Mouse (Mus musculus) intestine, embryonic 14.5 days (tissue): ENCODE results near the gene Chrdl1. TPM values are rescaled to one million over a fixed set of nuclear protein-coding genes. Genes with fewer than 3 reads are reported as not detected.

Source experiments
- ATAC-seq: fragments of 200-750 bp; cut with Nextera tagmentation; replicated peaks from 2 replicates; pipeline ENCODE4 v1.8.0; 2017; ENCODE audit warnings: low read depth, moderate number of reproducible peaks, moderate TSS enrichment, moderate library complexity; ENCODE audit not compliant: low FRiP score, low TSS enrichment
- DNase-seq: peaks from one replicate; pipeline ENCODE4 v3.0.0-alpha.2; 2018; ENCODE audit warnings: low spot score
- H3K27ac ChIP-seq: fragments of 300-500 bp; sonication (generic); 2 replicates; pipeline ENCODE4 v1.5.1; 2014; ENCODE audit warnings: low read depth, mild to moderate bottlenecking, control low read depth
- H3K27me3 ChIP-seq: fragments of 300-500 bp; sonication (generic); replicated peaks from 2 replicates; pipeline ENCODE4 v1.6.1; 2014; ENCODE audit warnings: low read length, control low read depth; ENCODE audit not compliant: control insufficient read depth, insufficient read depth
- H3K36me3 ChIP-seq: fragments of 300-500 bp; sonication (generic); 2 replicates; pipeline ENCODE4 v1.6.1; 2014; ENCODE audit warnings: low read length, control low read depth; ENCODE audit not compliant: control insufficient read depth, insufficient read depth
- H3K4me1 ChIP-seq: fragments of 300-500 bp; sonication (generic); replicated peaks from 2 replicates; pipeline ENCODE4 v1.6.1; 2014; ENCODE audit warnings: low read length, control low read depth, mixed read lengths; ENCODE audit not compliant: control insufficient read depth, insufficient read depth
- H3K4me2 ChIP-seq: fragments of 300-500 bp; sonication (generic); 2 replicates; pipeline ENCODE4 v1.6.1; 2014; ENCODE audit warnings: low read length
- H3K4me3 ChIP-seq: fragments of 300-500 bp; sonication (generic); 2 replicates; pipeline ENCODE4 v1.5.1; 2014; ENCODE audit warnings: low read depth, low read length, control low read depth, mixed read lengths
- H3K9ac ChIP-seq: fragments of 300-500 bp; sonication (generic); 2 replicates; pipeline ENCODE4 v1.6.1; 2014; ENCODE audit warnings: mild to moderate bottlenecking, low read length
- H3K9me3 ChIP-seq: fragments of 300-500 bp; sonication (generic); 2 replicates; pipeline ENCODE4 v1.6.1; 2016; ENCODE audit warnings: low read length, control low read depth; ENCODE audit not compliant: control insufficient read depth
- WGBS: fragments of 180-500 bp; shearing (Covaris S2); extraction: QIAGEN DNeasy Blood & Tissue Kit; methylation state at CpG from one replicate; pipeline ENCODE4 v1.1.7; 2014; 5-methylcytosine and 5-hydroxymethylcytosine counted together
- polyA plus RNA-seq: library from polyadenylated mRNA; unstranded; fragments of >200 nt; fragmentation: Nextera tagmentation; extraction: Ambion mirVana; gene quantifications from 2 replicates; pipeline ENCODE4 v1.2.1, GENCODE M21; 2014

The Chrdl1 gene
- polyA plus RNA-seq, 1 experiment from 2014 or later = 12.8 TPM

DNA sequence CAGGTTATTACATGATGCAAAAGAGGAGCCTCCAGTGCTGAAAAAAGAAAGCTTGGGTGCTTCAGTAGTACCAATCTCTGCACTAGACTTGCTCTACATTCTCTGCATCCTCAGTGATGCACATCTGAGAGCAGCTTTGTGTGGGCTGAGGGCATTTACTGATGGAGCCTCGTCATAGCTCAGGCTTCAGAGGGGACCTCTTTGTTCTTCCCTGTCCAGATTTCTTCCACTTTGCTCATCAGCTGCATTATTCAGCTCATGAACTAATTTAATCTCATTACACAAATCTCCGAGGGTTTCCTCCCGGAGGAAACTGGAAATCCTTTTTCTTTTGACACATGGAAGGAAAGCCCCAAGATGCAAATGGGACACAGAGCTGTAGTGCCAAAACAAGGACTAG, 56.5 kb downstream of the Chrdl1 start:
- Histone ChIP-seq H3K4me2 (no peak overlapping the region), H3K27ac (no peak overlapping the region), H3K9me3 (no peaks in the 10 kb centered on the region), H3K9ac (no peak overlapping the region), H3K4me3 (no peak overlapping the region), H3K27me3 (0 out of 2 replicates have a peak, but pooled peaks cover 11% of the 10 kb centered on the region), H3K36me3 (no peaks in the 10 kb centered on the region), H3K4me1 (no peaks in the 10 kb centered on the region)
- DNase-seq (no peak), ATAC-seq (no peak)
- WGBS = 75% methylated on average over 3 of the region's 3 CpGs

DNA sequence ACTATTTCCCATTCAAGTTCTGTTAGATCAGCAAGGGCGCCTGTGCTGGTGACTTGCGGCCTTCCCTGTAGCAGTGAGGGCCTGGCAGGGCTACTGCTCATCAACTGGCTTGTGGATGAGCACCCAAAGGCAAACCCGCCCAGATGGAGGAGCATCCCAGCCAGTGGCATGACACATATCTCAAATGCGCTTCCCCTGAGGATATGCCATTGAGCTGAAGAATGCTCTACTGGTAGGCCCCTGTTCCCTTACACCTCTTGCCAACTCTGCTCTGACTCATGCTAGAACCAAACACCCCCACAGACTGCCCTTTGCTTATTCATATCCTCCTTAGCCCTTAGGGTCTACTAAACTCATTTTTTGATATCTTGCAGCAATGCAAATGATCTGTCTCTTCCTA, 57.4 kb downstream of the Chrdl1 start:
- 97% methylated on average over 4 of the region's 4 CpGs for WGBS
- Histone ChIP-seq H3K4me1 (no peaks in the 10 kb centered on the region), H3K4me2 (no peak overlapping the region), H3K36me3 (no peaks in the 10 kb centered on the region), H3K4me3 (no peak overlapping the region), H3K9me3 (no peaks in the 10 kb centered on the region), H3K27me3 (0 out of 2 replicates have a peak, but pooled peaks cover 11% of the 10 kb centered on the region), H3K27ac (no peak overlapping the region), H3K9ac (no peak overlapping the region)
- no peak for DNase-seq
- ATAC-seq = no peak

DNA sequence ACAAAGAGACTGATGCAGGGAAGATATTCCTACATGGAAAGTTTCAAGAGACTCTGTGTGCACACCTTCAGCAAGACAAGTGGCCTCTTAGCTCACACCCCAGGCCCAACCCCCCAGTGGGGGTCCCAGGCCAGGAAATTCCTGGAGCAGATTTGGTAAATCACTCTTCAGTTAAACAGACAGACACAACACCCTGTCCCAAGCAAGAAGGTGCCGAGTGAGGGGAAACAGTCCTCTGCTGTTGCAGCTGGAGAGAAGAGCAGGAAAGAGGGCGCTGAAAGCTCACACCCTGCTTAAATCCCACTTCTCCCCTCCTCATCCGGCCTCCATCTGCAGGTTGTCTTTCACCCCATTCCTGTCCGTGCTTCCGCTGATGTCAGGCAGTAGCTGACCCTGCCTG, 58.2 kb downstream of the Chrdl1 start:
- H3K4me3 ChIP-seq = no peak overlapping the region
- H3K27ac ChIP-seq = no peak overlapping the region
- 0 out of 2 replicates have a peak, but pooled peaks cover 9% of the 10 kb centered on the region for H3K27me3 ChIP-seq
- no peak overlapping the region for H3K4me2 ChIP-seq
- 43% methylated on average over 5 of the region's 5 CpGs for WGBS
- H3K4me1 ChIP-seq = no peaks in the 10 kb centered on the region
- H3K36me3 ChIP-seq = no peaks in the 10 kb centered on the region
- DNase-seq (no peak), ATAC-seq (no peak)
- H3K9me3 ChIP-seq = no peaks in the 10 kb centered on the region
- H3K9ac ChIP-seq = no peak overlapping the region

DNA sequence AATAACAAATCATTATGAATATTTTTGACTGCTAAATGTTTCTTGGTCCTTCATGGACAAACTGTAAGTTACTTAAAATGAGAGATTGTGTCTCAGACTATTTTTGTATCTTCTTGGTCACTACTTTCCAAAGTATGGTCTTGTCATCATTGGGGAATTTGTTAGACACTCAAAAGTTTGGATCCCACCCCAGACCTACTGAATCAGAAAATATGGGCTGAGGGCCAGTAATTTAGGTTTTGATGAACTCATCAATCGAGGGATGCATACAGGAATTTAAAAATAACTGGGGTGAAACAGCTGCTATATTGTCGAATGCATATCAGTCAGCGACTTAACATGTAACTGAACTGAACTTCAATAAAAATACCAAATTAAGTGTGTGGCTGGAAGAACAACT, 80.9 kb downstream of the Chrdl1 start:
- ATAC-seq = no peak
- Histone ChIP-seq H3K27me3 (no peaks in the 10 kb centered on the region), H3K9ac (no peak overlapping the region), H3K4me1 (no peaks in the 10 kb centered on the region), H3K4me3 (no peak overlapping the region), H3K27ac (no peak overlapping the region), H3K4me2 (no peak overlapping the region), H3K36me3 (no peaks in the 10 kb centered on the region), H3K9me3 (no peaks in the 10 kb centered on the region)
- 78% methylated on average over 3 of the region's 3 CpGs for WGBS
- no peak for DNase-seq

DNA sequence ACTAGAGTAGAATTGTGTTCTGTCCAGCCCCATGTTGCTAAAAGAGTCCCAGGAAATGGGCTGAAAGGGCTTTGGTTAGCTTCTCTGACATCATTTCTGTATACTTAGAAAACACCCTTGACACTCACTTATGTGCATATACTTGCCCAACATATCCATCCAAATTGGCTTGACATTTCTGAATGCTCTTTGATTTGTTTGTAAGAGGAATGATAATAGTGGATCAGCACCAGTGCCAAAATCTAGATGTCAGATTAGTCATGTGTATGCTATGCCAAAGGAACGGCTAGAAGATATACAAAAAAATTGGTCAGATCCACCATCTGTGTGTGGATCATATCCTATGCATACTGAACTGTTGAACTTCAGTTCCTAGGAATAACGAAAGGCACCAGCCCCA, 99.3 kb downstream of the Chrdl1 start:
- no peaks in the 10 kb centered on the region for H3K36me3 ChIP-seq
- no peak overlapping the region for H3K4me2 ChIP-seq
- H3K27ac ChIP-seq = no peak overlapping the region
- DNase-seq (no peak), ATAC-seq (no peak)
- H3K4me1 ChIP-seq = no peaks in the 10 kb centered on the region
- 79% methylated on average over 2 of the region's 2 CpGs for WGBS
- no peaks in the 10 kb centered on the region for H3K9me3 ChIP-seq
- no peaks in the 10 kb centered on the region; the same call in 1 of the 2 replicates for H3K27me3 ChIP-seq
- H3K9ac ChIP-seq = no peak overlapping the region
- no peak overlapping the region for H3K4me3 ChIP-seq

DNA sequence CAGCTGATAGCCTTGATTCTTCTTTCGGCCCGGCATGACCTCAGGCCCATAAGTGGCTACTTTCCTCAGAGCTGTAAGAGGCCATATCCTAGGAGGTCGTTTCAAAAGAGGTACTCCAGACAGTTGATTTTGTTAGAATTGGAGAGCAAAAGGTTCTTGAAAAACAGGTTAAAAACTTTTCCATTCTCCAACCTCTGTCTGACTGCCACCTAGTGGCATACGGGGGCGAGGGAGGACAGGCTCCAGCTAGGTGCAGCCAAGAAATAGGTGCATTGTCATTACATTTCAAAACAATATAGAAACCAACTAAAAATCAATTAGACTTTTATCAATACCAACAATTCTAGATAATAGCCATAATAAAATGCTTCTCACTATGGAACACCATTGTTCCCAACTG, 118.9 kb downstream of the Chrdl1 start:
- no peaks in the 10 kb centered on the region for H3K4me1 ChIP-seq
- no peak overlapping the region for H3K27ac ChIP-seq
- H3K9ac ChIP-seq = no peak overlapping the region
- no peak for ATAC-seq
- H3K36me3 ChIP-seq = no peaks in the 10 kb centered on the region
- DNase-seq = peak; percentile 51
- no peaks in the 10 kb centered on the region for H3K9me3 ChIP-seq
- no peak overlapping the region for H3K4me2 ChIP-seq
- WGBS = 38% methylated on average over 5 of the region's 5 CpGs
- H3K4me3 ChIP-seq = no peak overlapping the region
- H3K27me3 ChIP-seq = no peaks in the 10 kb centered on the region

DNA sequence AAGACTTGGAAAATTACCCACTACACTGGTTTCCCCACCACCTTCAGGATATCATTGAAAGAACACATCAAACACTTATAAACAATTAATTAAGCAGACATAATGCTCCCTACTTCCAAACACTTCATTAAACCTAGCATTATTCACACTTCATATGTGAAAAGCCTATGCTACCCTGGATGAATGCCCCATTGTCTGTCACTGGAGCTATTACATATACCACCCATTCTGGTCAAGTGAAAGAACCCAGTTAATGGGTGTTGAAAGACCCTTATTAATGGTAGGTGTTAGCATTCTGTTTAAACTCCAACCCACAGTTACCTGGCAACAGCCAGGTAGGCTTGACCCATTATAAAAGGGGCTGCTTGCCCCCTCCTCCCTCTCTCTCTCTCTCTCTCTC, 143.4 kb downstream of the Chrdl1 start:
- no peak overlapping the region for H3K27ac ChIP-seq
- H3K4me2 ChIP-seq = no peak overlapping the region
- H3K36me3 ChIP-seq = no peaks in the 10 kb centered on the region
- no peak for ATAC-seq
- H3K9me3 ChIP-seq = no peaks in the 10 kb centered on the region
- no peaks in the 10 kb centered on the region for H3K4me1 ChIP-seq
- H3K4me3 ChIP-seq = no peak overlapping the region
- 0 out of 2 replicates have a peak, but pooled peaks cover 2% of the 10 kb centered on the region for H3K27me3 ChIP-seq
- no peak for DNase-seq
- no peak overlapping the region for H3K9ac ChIP-seq

Other genes with a start within 250 kb of the Chrdl1 start
- 6.8 and 7.9 TPM in 2 replicates for gene Pak3, start 124.3 kb upstream of the Chrdl1 start, polyA plus RNA-seq